ENCODE assay signal across 32 mouse cellular contexts in the genomic region with DNA sequence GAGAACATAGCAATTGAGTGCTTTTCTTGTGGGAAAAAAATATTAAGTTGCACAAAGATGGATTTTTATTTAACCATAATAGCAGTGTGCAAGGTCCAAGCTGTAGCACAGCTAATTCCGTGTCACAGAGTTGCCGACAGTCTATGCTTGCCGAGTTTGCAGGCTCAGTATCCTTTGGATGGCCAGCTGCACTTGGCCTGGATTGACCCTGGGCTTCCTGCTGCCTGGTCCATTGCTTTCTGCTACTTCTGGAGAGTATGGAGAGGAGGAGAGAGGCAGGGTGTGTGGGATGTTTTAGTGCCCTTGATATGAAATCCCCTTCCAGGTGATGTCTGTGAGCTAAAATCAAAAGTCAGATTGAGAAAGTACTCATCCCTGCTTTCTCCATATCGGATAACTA.
"Had no signal": no experiment of that assay in that cellular context is flagged by ENCODE, and none has a peak within 500 bp of the region (broad histone marks: within the 10 kb centered on the region; RNA-seq: fewer than 3 reads in every experiment).

No protein-coding gene starts in this region.

- H3K4me1 ChIP-seq: hindbrain, embryonic 10.5 days; hindbrain, embryonic 12.5 days; intestine, embryonic 15.5 days; kidney, embryonic 15.5 days had no signal

- ATAC-seq: hindbrain, embryonic 16.5 days; hindbrain, postnatal 0 days; inflammation-experienced regulatory T-cells, adult 6 months; intestine, embryonic 15.5 days; intestine, embryonic 16.5 days; intestine, postnatal 0 days had no signal

- DNase-seq: heart, postnatal 10 days; heart, postnatal 4 days; kidney, adult 11 months; kidney, adult 18-20 months; kidney, adult 2 months; kidney, adult 8-10 months; kidney, adult 9 months; kidney, postnatal 10 days; kidney, postnatal 14 days; kidney, postnatal 25 days; kidney, postnatal 4 days; layer of hippocampus, adult 9-11 months; layer of hippocampus, postnatal 36 days had no signal

- H3K4me2 ChIP-seq: heart, embryonic 11.5 days; heart, embryonic 13.5 days; heart, embryonic 15.5 days; hindbrain, embryonic 12.5 days; hindbrain, embryonic 13.5 days; hindbrain, embryonic 14.5 days; hindbrain, embryonic 15.5 days; intestine, embryonic 15.5 days; kidney, embryonic 15.5 days had no signal

- H3K4me3 ChIP-seq: heart, embryonic 10.5 days; heart, embryonic 13.5 days; heart, embryonic 15.5 days; hindbrain, embryonic 10.5 days; hindbrain, embryonic 12.5 days; hindbrain, embryonic 13.5 days; hindbrain, embryonic 15.5 days; intestine, embryonic 15.5 days; kidney, embryonic 15.5 days; layer of hippocampus, adult 2 months; left cerebral cortex, adult 2 months had no signal

- H3K9me3 ChIP-seq: heart, embryonic 10.5 days; heart, embryonic 13.5 days; heart, embryonic 15.5 days; hindbrain, embryonic 10.5 days; hindbrain, embryonic 12.5 days; hindbrain, embryonic 13.5 days; hindbrain, embryonic 15.5 days; intestine, embryonic 15.5 days; kidney, embryonic 15.5 days had no signal

- H3K27ac ChIP-seq: heart, embryonic 10.5 days; heart, embryonic 13.5 days; heart, embryonic 15.5 days; hindbrain, embryonic 10.5 days; hindbrain, embryonic 12.5 days; hindbrain, embryonic 13.5 days; hindbrain, embryonic 14.5 days; hindbrain, embryonic 15.5 days; hindbrain, postnatal 0 days; intestine, embryonic 15.5 days; kidney, embryonic 15.5 days; kidney, postnatal 0 days; layer of hippocampus, adult 2 months; left cerebral cortex, adult 2 months had no signal

- H3K27me3 ChIP-seq: heart, embryonic 13.5 days; heart, embryonic 15.5 days; hindbrain, embryonic 12.5 days; hindbrain, embryonic 13.5 days; hindbrain, embryonic 15.5 days; intestine, embryonic 15.5 days; kidney, embryonic 15.5 days had no signal

- H3K9ac ChIP-seq: heart, embryonic 13.5 days; heart, embryonic 15.5 days; hindbrain, embryonic 12.5 days; hindbrain, embryonic 13.5 days; hindbrain, embryonic 14.5 days; hindbrain, embryonic 15.5 days; intestine, embryonic 15.5 days; kidney, embryonic 15.5 days had no signal

- H3K36me3 ChIP-seq: heart, embryonic 10.5 days; heart, embryonic 15.5 days; hindbrain, embryonic 10.5 days; hindbrain, embryonic 12.5 days; hindbrain, embryonic 13.5 days; hindbrain, embryonic 15.5 days; intestine, embryonic 15.5 days; kidney, embryonic 15.5 days had no signal
